Mouse (Mus musculus): ENCODE measurements around the gene Tbc1d2b. TPM values are rescaled to one million over a fixed set of nuclear protein-coding genes. Genes with fewer than 3 reads are reported as not detected.

Gene Tbc1d2b
- 12.5 and 26.2 TPM in 2 replicates for polyA plus RNA-seq (2011; ENCODE audit: insufficient read depth, insufficient read length, low replicate concordance, missing spikeins)

- peaks cover 4% of the 10 kb centered on the region; the same call in 1 of the 2 replicates for H3K4me1 ChIP-seq (ENCODE audit: control insufficient read depth, insufficient read depth, low read length)
- TF ChIP-seq POLR2A (IDR thresholded peaks at IDR 0.05; ENCODE audit: borderline replicate concordance, control insufficient read depth, low read depth, low read length) (0 out of 2 replicates have a peak, but pooled peaks have one; percentile 16), CTCF (IDR thresholded peaks at IDR 0.05; ENCODE audit: control insufficient read depth, insufficient read depth, low read length) (no peak)
- H3K4me3 ChIP-seq (replicated peaks; ENCODE audit: control insufficient read depth, low read depth, low read length), result peak within 1 kb of the TSS; percentile 96
- peak within 1 kb of the TSS; percentile 73 for H3K27ac ChIP-seq (ENCODE audit: control insufficient read depth, insufficient read depth, low read depth, low read length, poor library complexity)
- 1% methylated on average over 68 of the region's 74 CpGs for WGBS
These were observed at the start of gene Tbc1d2b for GRCm38 (mm10) chr9:90270193-90270943. TSS of gene Tbc1d2b (minus strand) at chr9:90270804.

GRCm38 (mm10) chr9:90316300-90316699 lies 45.7 kb upstream of the Tbc1d2b start:
- no peak overlapping the region for H3K27ac ChIP-seq (ENCODE audit: control insufficient read depth, insufficient read depth, low read depth, low read length, poor library complexity)
- no peaks in the 10 kb centered on the region for H3K4me1 ChIP-seq (ENCODE audit: control insufficient read depth, insufficient read depth, low read length)
- TF ChIP-seq CTCF (IDR thresholded peaks at IDR 0.05; ENCODE audit: control insufficient read depth, insufficient read depth, low read length), result no peak
- no peak for TF ChIP-seq POLR2A (IDR thresholded peaks at IDR 0.05; ENCODE audit: borderline replicate concordance, control insufficient read depth, low read depth, low read length)
- WGBS, result 60% methylated on average over 5 of the region's 5 CpGs
- no peak overlapping the region for H3K4me3 ChIP-seq (replicated peaks; ENCODE audit: control insufficient read depth, low read depth, low read length)

GRCm38 (mm10) chr9:90315662-90316061 lies 45.1 kb upstream of the Tbc1d2b start:
- H3K4me1 ChIP-seq (ENCODE audit: control insufficient read depth, insufficient read depth, low read length), result no peaks in the 10 kb centered on the region
- H3K27ac ChIP-seq (ENCODE audit: control insufficient read depth, insufficient read depth, low read depth, low read length, poor library complexity), result no peak overlapping the region
- TF ChIP-seq POLR2A (IDR thresholded peaks at IDR 0.05; ENCODE audit: borderline replicate concordance, control insufficient read depth, low read depth, low read length), result no peak
- WGBS, result 85% methylated on average over 11 of the region's 11 CpGs
- H3K4me3 ChIP-seq (replicated peaks; ENCODE audit: control insufficient read depth, low read depth, low read length), result no peak overlapping the region

GRCm38 (mm10) chr9:90304254-90304653 lies 33.6 kb upstream of the Tbc1d2b start:
- H3K4me1 ChIP-seq (ENCODE audit: control insufficient read depth, insufficient read depth, low read length), result peaks cover 1% of the 10 kb centered on the region; the same call in 1 of the 2 replicates
- H3K4me3 ChIP-seq (replicated peaks; ENCODE audit: control insufficient read depth, low read depth, low read length), result no peak overlapping the region
- TF ChIP-seq CTCF (IDR thresholded peaks at IDR 0.05; ENCODE audit: control insufficient read depth, insufficient read depth, low read length) (no peak), POLR2A (IDR thresholded peaks at IDR 0.05; ENCODE audit: borderline replicate concordance, control insufficient read depth, low read depth, low read length) (no peak)
- H3K27ac ChIP-seq (ENCODE audit: control insufficient read depth, insufficient read depth, low read depth, low read length, poor library complexity), result no peak overlapping the region
- 90% methylated on average over 2 of the region's 2 CpGs for WGBS

GRCm38 (mm10) chr9:90303101-90303835 lies 32.7 kb upstream of the Tbc1d2b start:
- H3K4me3 ChIP-seq (replicated peaks; ENCODE audit: control insufficient read depth, low read depth, low read length), result no peak overlapping the region
- no peak for TF ChIP-seq CTCF (IDR thresholded peaks at IDR 0.05; ENCODE audit: control insufficient read depth, insufficient read depth, low read length)
- no peak for TF ChIP-seq POLR2A (IDR thresholded peaks at IDR 0.05; ENCODE audit: borderline replicate concordance, control insufficient read depth, low read depth, low read length)
- WGBS, result 46% methylated on average over 2 of the region's 2 CpGs
- H3K27ac ChIP-seq (ENCODE audit: control insufficient read depth, insufficient read depth, low read depth, low read length, poor library complexity), result no peak overlapping the region
- H3K4me1 ChIP-seq (ENCODE audit: control insufficient read depth, insufficient read depth, low read length), result peaks cover 1% of the 10 kb centered on the region; the same call in 1 of the 2 replicates

GRCm38 (mm10) chr9:90302670-90303069 lies 32.1 kb upstream of the Tbc1d2b start:
- TF ChIP-seq CTCF (IDR thresholded peaks at IDR 0.05; ENCODE audit: control insufficient read depth, insufficient read depth, low read length) (no peak), POLR2A (IDR thresholded peaks at IDR 0.05; ENCODE audit: borderline replicate concordance, control insufficient read depth, low read depth, low read length) (no peak)
- H3K4me3 ChIP-seq (replicated peaks; ENCODE audit: control insufficient read depth, low read depth, low read length), result no peak overlapping the region
- H3K27ac ChIP-seq (ENCODE audit: control insufficient read depth, insufficient read depth, low read depth, low read length, poor library complexity), result no peak overlapping the region
- WGBS, result 87% methylated on average over 4 of the region's 4 CpGs
- peaks cover 1% of the 10 kb centered on the region; the same call in 1 of the 2 replicates for H3K4me1 ChIP-seq (ENCODE audit: control insufficient read depth, insufficient read depth, low read length)

- WGBS, result 58% methylated on average over 4 of the region's 4 CpGs
- Histone ChIP-seq H3K4me1 (ENCODE audit: control insufficient read depth, insufficient read depth, low read length) (peaks cover 1% of the 10 kb centered on the region; the same call in 1 of the 2 replicates), H3K27ac (ENCODE audit: control insufficient read depth, insufficient read depth, low read depth, low read length, poor library complexity) (no peak overlapping the region), H3K4me3 (replicated peaks; ENCODE audit: control insufficient read depth, low read depth, low read length) (no peak overlapping the region)
- TF ChIP-seq POLR2A (IDR thresholded peaks at IDR 0.05; ENCODE audit: borderline replicate concordance, control insufficient read depth, low read depth, low read length), result no peak
- no peak for TF ChIP-seq CTCF (IDR thresholded peaks at IDR 0.05; ENCODE audit: control insufficient read depth, insufficient read depth, low read length)
These were observed 30.6 kb upstream of the Tbc1d2b start for GRCm38 (mm10) chr9:90301081-90301688.

- no peak for TF ChIP-seq CTCF (IDR thresholded peaks at IDR 0.05; ENCODE audit: control insufficient read depth, insufficient read depth, low read length)
- no peak for TF ChIP-seq POLR2A (IDR thresholded peaks at IDR 0.05; ENCODE audit: borderline replicate concordance, control insufficient read depth, low read depth, low read length)
- Histone ChIP-seq H3K27ac (ENCODE audit: control insufficient read depth, insufficient read depth, low read depth, low read length, poor library complexity) (no peak overlapping the region), H3K4me3 (replicated peaks; ENCODE audit: control insufficient read depth, low read depth, low read length) (no peak overlapping the region), H3K4me1 (ENCODE audit: control insufficient read depth, insufficient read depth, low read length) (no peaks in the 10 kb centered on the region; the same call in 1 of the 2 replicates)
- WGBS, result 63% methylated on average over 1 of the region's 1 CpGs
These were observed 27.0 kb upstream of the Tbc1d2b start for GRCm38 (mm10) chr9:90297637-90298036.
